Mouse (Mus musculus) embryonic facial prominence, embryonic 11.5 days (tissue): ENCODE results near the gene Borcs5. TPM values are rescaled to one million over a fixed set of nuclear protein-coding genes. Genes with fewer than 3 reads are reported as not detected.
"Not testable (repeated sequence)": the region's sequence is repeated elsewhere in the genome, so short reads cannot be mapped to it uniquely, and the experiment has no call there.

Source experiments
- ATAC-seq: fragments of 200-750 bp; cut with Nextera tagmentation; replicated peaks from 2 replicates; pipeline ENCODE4 v1.8.0; 2017; ENCODE audit warnings: low read depth; ENCODE audit not compliant: insufficient number of reproducible peaks, low FRiP score, low TSS enrichment
- DNase-seq: peaks from one replicate; pipeline ENCODE4 v3.0.0-alpha.2; 2015; ENCODE audit warnings: low spot score
- H3K27ac ChIP-seq: fragments of 300-500 bp; sonication (generic); replicated peaks from 2 replicates; pipeline ENCODE4 v1.5.1; 2014; ENCODE audit warnings: mild to moderate bottlenecking, low read depth, low read length, control low read depth
- H3K27me3 ChIP-seq: fragments of 300-500 bp; sonication (generic); 2 replicates; pipeline ENCODE4 v1.6.1; 2014; ENCODE audit warnings: mild to moderate bottlenecking, low read length, moderate library complexity, mixed read lengths; ENCODE audit not compliant: control insufficient read depth, insufficient read depth
- H3K36me3 ChIP-seq: fragments of 300-500 bp; sonication (generic); replicated peaks from 2 replicates; pipeline ENCODE4 v1.6.1; 2014; ENCODE audit warnings: low read depth, mild to moderate bottlenecking, low read length, moderate library complexity, mixed read lengths; ENCODE audit not compliant: control insufficient read depth, insufficient read depth
- H3K4me1 ChIP-seq: fragments of 300-500 bp; sonication (generic); 2 replicates; pipeline ENCODE4 v1.6.1; 2014; ENCODE audit warnings: low read length, mixed read lengths; ENCODE audit not compliant: control insufficient read depth, insufficient read depth
- H3K4me2 ChIP-seq: fragments of 300-500 bp; sonication (generic); 2 replicates; pipeline ENCODE4 v1.6.1; 2014; ENCODE audit warnings: low read depth, mild to moderate bottlenecking, control low read depth, low read length, moderate library complexity
- H3K4me3 ChIP-seq: fragments of 300-500 bp; sonication (generic); 2 replicates; pipeline ENCODE4 v1.5.1; 2014; ENCODE audit warnings: low read depth, low read length, control low read depth
- H3K9ac ChIP-seq: fragments of 300-500 bp; sonication (generic); replicated peaks from 2 replicates; pipeline ENCODE4 v1.6.1; 2014; ENCODE audit warnings: mild to moderate bottlenecking, control low read depth, low read length
- H3K9me3 ChIP-seq: fragments of 300-500 bp; sonication (generic); replicated peaks from 2 replicates; pipeline ENCODE4 v1.6.1; 2016; ENCODE audit warnings: mild to moderate bottlenecking, low read length, inconsistent platforms, mixed read lengths; ENCODE audit not compliant: control insufficient read depth
- WGBS: fragments of 180-500 bp; shearing (Covaris S2); extraction: QIAGEN DNeasy Blood & Tissue Kit; methylation state at CpG from one replicate; pipeline ENCODE4 v1.1.7; 2014; 5-methylcytosine and 5-hydroxymethylcytosine counted together
- polyA plus RNA-seq: library from polyadenylated mRNA; unstranded; fragments of >200 nt; fragmentation: Nextera tagmentation; extraction: Ambion mirVana; gene quantifications from 2 replicates; pipeline ENCODE4 v1.2.1, GENCODE M21; 2014

The Borcs5 gene
- polyA plus RNA-seq, 1 experiment from 2014 or later: 19.6 TPM

DNA sequence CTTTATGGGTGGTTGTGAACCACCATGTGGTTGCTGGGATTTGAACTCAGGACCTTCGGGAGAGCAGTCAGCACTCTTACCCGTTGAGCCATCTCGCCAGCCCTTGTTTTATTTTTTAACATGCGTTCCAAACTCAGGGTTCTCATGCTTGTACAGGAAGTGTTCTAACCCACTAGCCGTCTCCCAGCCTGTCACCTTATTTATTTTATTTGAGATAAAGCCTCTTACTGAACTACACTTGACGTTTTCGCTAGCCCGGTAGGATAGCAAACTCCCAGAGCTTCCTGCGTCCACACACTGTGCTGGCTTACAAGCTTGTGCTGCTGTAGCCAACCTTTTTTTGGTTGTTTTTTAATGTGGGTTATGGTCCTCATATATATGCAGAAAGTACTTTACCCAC, 26.5 kb downstream of the Borcs5 start:
- ATAC-seq: no peak
- Histone ChIP-seq H3K27ac (no peak overlapping the region), H3K9me3 (no peaks in the 10 kb centered on the region), H3K9ac (no peak overlapping the region), H3K4me1 (no peaks in the 10 kb centered on the region), H3K36me3 (no peaks in the 10 kb centered on the region), H3K4me2 (no peak overlapping the region), H3K4me3 (no peak overlapping the region), H3K27me3 (no peaks in the 10 kb centered on the region)
- WGBS: 85% methylated on average over 9 of the region's 9 CpGs
- DNase-seq: no peak

DNA sequence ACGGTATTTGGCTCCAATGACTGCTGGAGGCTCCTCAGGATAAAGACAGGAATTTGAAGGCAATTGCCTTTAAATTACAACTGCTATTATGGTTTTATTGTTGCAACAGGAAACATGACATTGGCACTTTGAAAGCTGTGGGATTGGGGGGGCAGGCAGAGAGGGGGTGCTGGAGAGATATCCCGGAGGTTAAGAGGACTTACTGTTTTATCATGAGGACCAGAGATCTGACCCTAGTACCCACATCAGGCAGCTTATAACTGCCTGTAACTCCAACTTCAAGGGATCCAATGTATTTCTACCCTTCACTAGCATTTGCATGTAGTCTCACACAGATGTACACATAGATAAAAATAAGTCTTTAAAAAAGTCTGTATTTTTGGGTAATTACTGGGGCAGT, 29.2 kb downstream of the Borcs5 start:
- no peak overlapping the region for H3K9ac ChIP-seq
- DNase-seq (no peak), ATAC-seq (no peak)
- H3K4me2 ChIP-seq: no peak overlapping the region
- 77% methylated on average over 2 of the region's 2 CpGs for WGBS
- H3K27me3 ChIP-seq: no peaks in the 10 kb centered on the region
- no peak overlapping the region for H3K27ac ChIP-seq
- H3K36me3 ChIP-seq: no peaks in the 10 kb centered on the region
- no peaks in the 10 kb centered on the region for H3K4me1 ChIP-seq
- H3K4me3 ChIP-seq: no peak overlapping the region
- no peaks in the 10 kb centered on the region for H3K9me3 ChIP-seq

DNA sequence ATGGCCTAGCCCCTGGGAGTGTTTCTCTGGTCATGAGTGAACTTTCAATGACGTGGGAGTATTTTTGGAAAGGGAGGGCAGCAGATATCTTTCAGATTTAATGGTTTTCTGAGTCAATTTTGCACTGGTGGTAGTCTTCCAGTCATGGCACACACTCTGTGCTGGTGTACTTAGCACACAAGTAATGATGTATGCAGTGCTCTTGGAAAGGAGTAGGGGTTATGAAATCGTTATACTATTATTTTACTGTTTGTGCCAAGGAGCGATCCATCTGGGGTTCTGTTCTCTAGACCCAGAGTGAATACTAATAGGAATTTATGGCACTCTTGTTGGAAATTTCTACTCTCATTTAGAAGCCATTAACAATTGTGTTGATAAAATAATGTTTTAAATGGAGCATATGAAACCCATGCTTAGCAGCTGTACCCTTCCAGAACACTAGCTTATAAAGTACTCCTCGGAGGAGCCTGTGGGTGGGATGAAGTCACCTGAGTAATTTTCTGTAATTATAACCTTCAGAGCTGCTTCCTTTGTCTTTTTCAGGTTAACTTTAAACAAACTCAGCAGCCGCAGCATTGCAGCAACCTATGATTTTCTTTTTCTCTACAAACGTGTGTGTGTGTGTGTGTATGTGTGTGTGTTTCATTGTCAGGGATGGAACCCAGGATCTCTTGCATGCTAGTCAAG, 30.0 kb downstream of the Borcs5 start:
- Histone ChIP-seq H3K4me1 (no peaks in the 10 kb centered on the region), H3K27me3 (no peaks in the 10 kb centered on the region), H3K9me3 (no peaks in the 10 kb centered on the region), H3K4me2 (no peak overlapping the region), H3K36me3 (no peaks in the 10 kb centered on the region), H3K27ac (no peak overlapping the region), H3K9ac (no peak overlapping the region), H3K4me3 (no peak overlapping the region)
- ATAC-seq: no peak
- DNase-seq: no peak
- WGBS: 75% methylated on average over 6 of the region's 6 CpGs

DNA sequence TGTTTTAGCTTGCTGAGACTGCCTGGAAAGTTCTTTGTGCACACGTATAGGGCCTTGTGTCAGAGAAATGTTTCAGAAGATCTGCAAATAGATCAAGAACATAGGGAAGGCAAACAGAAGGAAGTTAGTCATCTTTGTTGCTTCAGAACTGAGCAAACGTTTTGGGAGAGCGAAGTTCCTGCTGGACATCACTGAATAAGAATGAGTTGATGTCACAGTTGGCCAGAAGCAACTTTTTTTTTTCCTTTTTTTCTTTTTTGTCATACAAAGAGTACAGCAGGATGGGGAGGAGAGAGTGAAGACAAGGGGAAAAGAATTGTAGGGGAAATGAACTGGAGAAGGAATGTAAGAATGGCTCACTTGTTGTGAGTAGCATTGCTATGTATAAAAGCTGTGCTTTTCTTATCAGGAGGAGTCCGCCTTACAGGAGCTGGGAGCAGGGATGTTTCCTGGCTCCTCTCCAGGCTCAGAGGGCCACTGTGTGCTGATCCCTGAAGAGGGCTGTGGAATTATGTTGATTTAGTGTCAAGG, 31.6 kb downstream of the Borcs5 start:
- no peaks in the 10 kb centered on the region for H3K27me3 ChIP-seq
- H3K36me3 ChIP-seq: no peaks in the 10 kb centered on the region
- H3K9ac ChIP-seq: no peak overlapping the region
- no peaks in the 10 kb centered on the region for H3K9me3 ChIP-seq
- 69% methylated on average over 4 of the region's 4 CpGs for WGBS
- no peaks in the 10 kb centered on the region for H3K4me1 ChIP-seq
- ATAC-seq: no peak
- H3K4me3 ChIP-seq: no peak overlapping the region
- no peak overlapping the region for H3K4me2 ChIP-seq
- no peak for DNase-seq
- no peak overlapping the region for H3K27ac ChIP-seq

DNA sequence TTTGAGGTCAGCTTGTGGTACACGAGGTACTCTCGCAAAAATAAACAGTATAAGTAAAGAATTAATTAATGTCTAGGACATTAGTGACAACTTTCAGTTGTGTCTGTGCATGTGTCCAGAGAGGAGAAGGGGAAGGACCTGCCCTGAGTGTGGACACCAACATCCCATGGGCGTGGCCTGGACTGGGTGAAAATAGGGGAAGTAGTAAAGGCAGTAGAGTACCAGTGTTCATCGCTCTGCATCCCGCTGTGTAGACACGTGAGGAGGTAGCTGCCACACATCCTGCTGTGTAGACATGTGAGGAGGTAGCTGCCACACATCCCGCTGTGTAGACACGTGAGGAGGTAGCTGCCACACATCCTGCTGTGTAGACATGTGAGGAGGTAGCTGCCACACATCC, 34.4 kb downstream of the Borcs5 start:
- H3K9me3 ChIP-seq, H3K4me3 ChIP-seq, H3K4me2 ChIP-seq, H3K9ac ChIP-seq, H3K4me1 ChIP-seq, H3K36me3 ChIP-seq, H3K27me3 ChIP-seq, ATAC-seq, H3K27ac ChIP-seq, DNase-seq: not testable (repeated sequence)
- 95% methylated on average over 8 of the region's 8 CpGs for WGBS

DNA sequence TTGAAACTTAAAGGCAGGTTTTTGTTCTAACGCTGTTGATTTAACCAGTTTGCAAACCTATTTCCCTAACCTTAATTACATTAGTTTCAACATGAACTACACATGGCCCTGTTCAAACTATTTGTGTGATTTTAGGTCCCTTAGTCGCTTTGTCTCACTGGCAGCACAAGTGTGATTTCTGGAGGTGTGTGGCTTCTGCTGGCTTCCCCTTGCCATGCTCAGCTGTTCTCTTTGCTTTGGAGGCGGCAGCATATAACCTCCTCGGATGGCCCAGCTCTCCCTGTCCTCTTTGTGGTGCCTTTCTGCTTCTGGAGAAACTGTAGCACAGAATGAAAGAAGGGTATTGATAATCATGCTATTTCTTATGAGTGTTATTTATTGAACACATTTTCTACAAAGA, 38.2 kb downstream of the Borcs5 start:
- WGBS: 76% methylated on average over 4 of the region's 4 CpGs
- Histone ChIP-seq H3K36me3 (no peaks in the 10 kb centered on the region), H3K4me1 (no peaks in the 10 kb centered on the region), H3K4me3 (no peak overlapping the region), H3K9ac (no peak overlapping the region), H3K9me3 (no peaks in the 10 kb centered on the region), H3K27ac (no peak overlapping the region), H3K27me3 (no peaks in the 10 kb centered on the region), H3K4me2 (no peak overlapping the region)
- no peak for DNase-seq
- ATAC-seq: no peak

DNA sequence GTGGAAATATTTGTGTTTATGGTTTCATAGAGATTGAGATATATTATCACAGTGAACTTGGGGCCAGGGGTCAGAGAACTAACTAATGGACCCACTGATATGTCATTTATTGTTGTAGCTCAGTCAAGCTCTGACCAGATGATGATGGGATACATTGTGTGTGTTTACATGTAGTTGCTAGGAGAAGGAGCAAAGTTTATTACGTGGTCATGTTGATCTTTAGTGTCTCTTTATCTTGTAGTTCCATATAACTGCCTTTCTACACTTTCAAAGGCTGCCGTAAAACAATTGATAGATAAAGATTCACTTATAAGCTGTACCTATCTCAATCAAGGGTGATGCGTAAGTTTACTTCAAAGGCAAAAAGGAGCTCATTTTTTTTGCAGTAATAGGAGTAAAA, 38.7 kb downstream of the Borcs5 start:
- Histone ChIP-seq H3K27me3 (no peaks in the 10 kb centered on the region), H3K9me3 (no peaks in the 10 kb centered on the region), H3K27ac (no peak overlapping the region), H3K4me3 (no peak overlapping the region), H3K9ac (no peak overlapping the region), H3K4me1 (no peaks in the 10 kb centered on the region), H3K36me3 (no peaks in the 10 kb centered on the region), H3K4me2 (no peak overlapping the region)
- no peak for DNase-seq
- no peak for ATAC-seq
- 84% methylated on average over 3 of the region's 3 CpGs for WGBS

DNA sequence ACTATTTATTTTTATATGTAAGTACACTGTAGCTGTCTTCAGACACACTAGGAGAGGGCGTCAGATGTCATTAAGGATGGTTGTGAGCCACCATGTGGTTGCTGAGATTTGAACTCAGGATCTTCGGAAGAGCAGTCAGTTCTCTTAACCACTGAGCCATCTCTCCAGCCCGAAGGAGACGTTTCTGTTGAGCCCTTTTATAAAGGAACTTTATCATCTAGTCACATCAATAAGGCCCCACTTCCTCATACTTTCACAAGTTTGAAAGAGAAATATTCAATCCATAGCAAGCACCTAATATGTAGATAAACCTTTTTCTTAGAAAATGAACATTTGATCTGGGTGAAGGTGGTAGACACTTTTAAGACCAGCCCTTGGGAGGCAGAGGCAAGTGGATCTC, 40.0 kb downstream of the Borcs5 start:
- H3K4me2 ChIP-seq, DNase-seq, H3K9me3 ChIP-seq, ATAC-seq, H3K4me1 ChIP-seq, H3K27ac ChIP-seq, H3K9ac ChIP-seq, H3K36me3 ChIP-seq, H3K4me3 ChIP-seq, H3K27me3 ChIP-seq: not testable (repeated sequence)
- WGBS: 92% methylated on average over 4 of the region's 4 CpGs
